Mouse (Mus musculus) intestine, embryonic 15.5 days (tissue): ENCODE data around the gene Dtnbp1. TPM values are rescaled to one million over a fixed set of nuclear protein-coding genes. Genes with fewer than 3 reads are reported as not detected.

Experiments
- ATAC-seq: fragments of 200-750 bp; cut with Nextera tagmentation; 2 replicates; pipeline ENCODE4 v1.8.0; 2017; ENCODE audit warnings: moderate TSS enrichment, moderate library complexity
- H3K27ac ChIP-seq: fragments of 300-500 bp; sonication (generic); 2 replicates; pipeline ENCODE4 v1.5.1; 2015; ENCODE audit warnings: mild to moderate bottlenecking, inconsistent platforms
- H3K27me3 ChIP-seq: fragments of 300-500 bp; sonication (generic); replicated peaks from 2 replicates; pipeline ENCODE4 v1.6.1; 2015; ENCODE audit warnings: inconsistent platforms
- H3K36me3 ChIP-seq: fragments of 300-500 bp; sonication (generic); 2 replicates; pipeline ENCODE4 v1.6.1; 2015; ENCODE audit warnings: inconsistent platforms
- H3K4me1 ChIP-seq: fragments of 300-500 bp; sonication (generic); replicated peaks from 2 replicates; pipeline ENCODE4 v1.6.1; 2015; ENCODE audit warnings: inconsistent platforms
- H3K4me2 ChIP-seq: fragments of 300-500 bp; sonication (generic); replicated peaks from 2 replicates; pipeline ENCODE4 v1.6.1; 2015; ENCODE audit warnings: mild to moderate bottlenecking, inconsistent platforms
- H3K4me3 ChIP-seq: fragments of 300-500 bp; sonication (generic); replicated peaks from 2 replicates; pipeline ENCODE4 v1.5.1; 2015; ENCODE audit warnings: inconsistent platforms
- H3K9ac ChIP-seq: fragments of 300-500 bp; sonication (generic); 2 replicates; pipeline ENCODE4 v1.6.1; 2015; ENCODE audit warnings: inconsistent platforms
- H3K9me3 ChIP-seq: fragments of 300-500 bp; sonication (generic); 2 replicates; pipeline ENCODE4 v1.6.1; 2016; ENCODE audit warnings: inconsistent platforms
- WGBS: fragments of 180-500 bp; shearing (Covaris S2); methylation state at CpG from one replicate; pipeline ENCODE4 v1.1.7; 2015; 5-methylcytosine and 5-hydroxymethylcytosine counted together
- polyA plus RNA-seq: library from polyadenylated mRNA; unstranded; fragments of >200 nt; fragmentation: Nextera tagmentation; extraction: Ambion mirVana; gene quantifications from 2 replicates; pipeline ENCODE4 v1.2.1, GENCODE M21; 2015

Gene Dtnbp1
- polyA plus RNA-seq, 1 experiment from 2014 or later: 62.0 TPM

DNA sequence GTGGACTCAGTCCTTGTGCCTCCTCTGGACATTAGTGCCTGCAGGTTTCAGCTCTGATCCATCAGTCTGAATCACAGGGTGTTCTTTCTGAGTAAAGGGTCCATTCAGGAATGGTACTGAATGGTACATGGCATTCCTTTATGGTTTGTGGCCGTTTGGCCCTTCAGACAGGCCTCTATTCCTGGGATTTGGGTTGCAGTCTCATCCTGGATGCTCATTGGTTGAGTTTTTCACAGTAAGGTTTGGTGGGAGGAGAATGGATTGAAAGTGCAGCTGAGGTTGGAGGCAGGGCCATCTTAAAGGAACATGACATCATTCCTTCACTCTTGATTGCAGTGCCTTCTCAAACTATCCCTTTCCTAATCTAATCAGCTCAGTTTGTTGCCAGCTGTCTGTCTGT is 93.2 kb downstream of the Dtnbp1 start:
- no peaks in the 10 kb centered on the region for H3K9me3 ChIP-seq
- ATAC-seq: no peak
- 28% methylated on average over 1 of the region's 1 CpGs for WGBS
- H3K4me3 ChIP-seq: no peak overlapping the region
- H3K27ac ChIP-seq: no peak overlapping the region; the same call in 1 of the 2 replicates
- peaks cover 13% of the 10 kb centered on the region; the same call in 1 of the 2 replicates for H3K36me3 ChIP-seq
- no peak overlapping the region for H3K9ac ChIP-seq
- no peak overlapping the region for H3K4me2 ChIP-seq
- H3K27me3 ChIP-seq: no peaks in the 10 kb centered on the region
- peaks cover 16% of the 10 kb centered on the region for H3K4me1 ChIP-seq

DNA sequence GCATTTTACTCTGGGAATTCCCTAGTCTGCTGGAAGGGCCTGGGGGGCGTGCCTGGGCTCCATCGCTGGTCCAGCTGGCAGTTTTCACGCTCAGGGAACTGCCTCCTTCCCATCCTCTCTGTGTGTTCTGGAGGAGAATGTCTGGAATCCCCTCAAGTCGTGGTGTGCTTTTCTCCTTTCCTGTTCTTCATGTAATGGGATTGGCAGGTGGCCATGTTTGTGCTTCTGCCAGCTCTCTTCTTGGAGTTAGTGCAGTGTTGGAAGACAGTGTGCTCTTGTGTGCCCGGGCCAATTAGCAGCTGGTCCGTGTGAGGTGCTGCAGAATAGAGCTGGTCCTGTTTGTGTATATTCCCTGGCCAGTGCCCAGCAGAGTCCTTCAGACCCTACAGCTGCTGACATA is 94.2 kb downstream of the Dtnbp1 start:
- peaks cover 14% of the 10 kb centered on the region for H3K4me1 ChIP-seq
- 0 out of 2 replicates have a peak overlapping the region, but pooled peaks have one; percentile 4 for H3K4me2 ChIP-seq
- peak; percentile 92 for ATAC-seq
- H3K9me3 ChIP-seq: no peaks in the 10 kb centered on the region
- peaks cover 6% of the 10 kb centered on the region; the same call in 1 of the 2 replicates for H3K36me3 ChIP-seq
- H3K9ac ChIP-seq: no peak overlapping the region
- 36% methylated on average over 6 of the region's 6 CpGs for WGBS
- no peak overlapping the region for H3K4me3 ChIP-seq
- no peaks in the 10 kb centered on the region for H3K27me3 ChIP-seq
- peak overlapping the region; percentile 77 for H3K27ac ChIP-seq

DNA sequence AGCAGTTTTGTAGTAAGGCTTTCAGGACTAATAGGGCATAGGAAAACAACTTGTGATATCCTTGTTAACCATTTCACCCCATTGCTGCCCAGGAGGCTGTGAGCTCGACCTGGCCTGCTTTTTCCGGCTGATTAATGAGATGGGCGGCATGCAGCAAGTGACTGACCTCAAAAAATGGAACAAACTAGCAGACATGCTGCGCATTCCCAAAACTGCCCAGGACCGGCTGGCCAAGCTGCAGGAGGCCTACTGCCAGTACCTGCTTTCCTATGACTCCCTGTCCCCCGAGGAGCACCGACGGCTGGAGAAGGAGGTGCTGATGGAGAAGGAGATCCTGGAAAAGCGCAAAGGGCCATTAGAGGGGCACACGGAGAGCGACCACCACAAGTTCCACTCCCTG is 95.8 kb downstream of the Dtnbp1 start:
- ATAC-seq: no peak
- Histone ChIP-seq H3K4me1 (peaks cover 14% of the 10 kb centered on the region), H3K9ac (no peak overlapping the region), H3K4me3 (no peak overlapping the region), H3K9me3 (no peaks in the 10 kb centered on the region), H3K27me3 (no peaks in the 10 kb centered on the region), H3K27ac (no peak overlapping the region), H3K36me3 (peaks cover 6% of the 10 kb centered on the region; the same call in 1 of the 2 replicates), H3K4me2 (no peak overlapping the region)
- 90% methylated on average over 11 of the region's 11 CpGs for WGBS

DNA sequence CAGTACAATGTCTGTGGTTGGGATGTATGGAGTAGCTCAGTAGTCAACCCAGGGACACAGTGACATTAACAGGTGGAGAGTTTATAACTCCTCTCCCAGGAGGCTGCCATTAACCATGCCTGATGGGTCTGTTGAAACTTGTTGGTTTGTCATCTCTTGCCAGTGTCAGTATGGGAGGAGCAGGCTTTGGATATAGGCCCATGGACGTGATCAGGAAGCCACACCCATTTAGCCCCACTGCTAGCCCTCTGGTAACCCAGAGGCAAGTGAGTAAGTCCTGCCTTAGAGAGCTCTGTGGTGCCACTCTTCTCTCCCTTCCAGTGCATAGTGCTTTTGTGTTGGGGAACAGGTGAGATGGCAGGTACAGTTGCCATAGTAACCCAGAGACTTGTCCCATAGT is 97.7 kb downstream of the Dtnbp1 start:
- H3K27ac ChIP-seq: no peak overlapping the region
- H3K4me3 ChIP-seq: no peak overlapping the region
- H3K36me3 ChIP-seq: peaks cover 3% of the 10 kb centered on the region; the same call in 1 of the 2 replicates
- no peak overlapping the region for H3K9ac ChIP-seq
- no peak for ATAC-seq
- H3K9me3 ChIP-seq: no peaks in the 10 kb centered on the region
- 57% methylated on average over 1 of the region's 1 CpGs for WGBS
- H3K27me3 ChIP-seq: no peaks in the 10 kb centered on the region
- peaks cover 14% of the 10 kb centered on the region for H3K4me1 ChIP-seq
- no peak overlapping the region for H3K4me2 ChIP-seq

DNA sequence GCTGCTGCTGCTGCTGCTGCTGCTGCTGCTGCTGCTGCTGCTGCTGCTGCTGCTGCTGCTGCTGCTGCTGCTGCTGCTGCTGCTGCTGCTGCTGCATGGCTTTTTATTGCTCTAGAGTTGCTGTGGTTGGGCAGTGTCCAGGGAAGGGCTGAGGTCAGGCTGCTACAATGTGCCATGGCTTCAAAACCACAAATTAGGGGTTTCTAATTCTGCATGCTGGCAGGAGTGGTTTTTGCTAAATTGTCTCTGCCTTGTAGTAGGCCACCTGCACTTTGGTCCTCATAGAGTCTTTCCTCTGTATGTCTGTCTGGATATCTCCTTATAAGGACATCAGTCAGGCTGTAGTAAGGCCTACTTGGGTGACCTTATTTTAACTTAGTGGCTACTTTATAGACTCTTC is 98.5 kb downstream of the Dtnbp1 start:
- Histone ChIP-seq H3K4me3 (no peak overlapping the region), H3K4me2 (no peak overlapping the region), H3K27ac (no peak overlapping the region), H3K9ac (no peak overlapping the region), H3K9me3 (no peaks in the 10 kb centered on the region), H3K36me3 (peaks cover 3% of the 10 kb centered on the region; the same call in 1 of the 2 replicates), H3K4me1 (peaks cover 8% of the 10 kb centered on the region), H3K27me3 (no peaks in the 10 kb centered on the region)
- ATAC-seq: no peak

DNA sequence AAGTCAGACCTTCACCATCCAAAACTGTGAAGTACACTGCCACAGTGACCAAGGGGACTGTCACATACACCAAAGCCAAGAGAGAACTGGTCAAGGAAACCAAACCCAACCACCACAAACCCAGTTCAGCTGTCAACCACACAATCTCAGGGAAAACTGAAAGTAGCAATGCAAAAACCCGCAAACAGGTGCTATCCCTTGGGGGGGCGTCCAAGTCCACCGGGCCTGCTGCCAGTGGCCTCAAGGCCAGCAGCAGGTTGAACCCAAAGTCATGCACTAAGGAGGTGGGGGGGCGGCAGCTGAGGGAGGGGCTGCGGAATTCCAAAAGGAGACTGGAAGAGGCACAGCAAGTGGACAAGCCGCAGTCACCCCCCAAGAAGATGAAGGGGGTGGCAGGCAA is 99.6 kb downstream of the Dtnbp1 start:
- no peak overlapping the region for H3K4me2 ChIP-seq
- WGBS: 96% methylated on average over 6 of the region's 6 CpGs
- H3K4me3 ChIP-seq: no peak overlapping the region
- H3K4me1 ChIP-seq: 0 out of 2 replicates have a peak, but pooled peaks cover under 1% of the 10 kb centered on the region
- no peaks in the 10 kb centered on the region for H3K9me3 ChIP-seq
- H3K27ac ChIP-seq: no peak overlapping the region
- H3K36me3 ChIP-seq: peaks cover 7% of the 10 kb centered on the region; the same call in 1 of the 2 replicates
- no peaks in the 10 kb centered on the region for H3K27me3 ChIP-seq
- no peak for ATAC-seq
- H3K9ac ChIP-seq: no peak overlapping the region

DNA sequence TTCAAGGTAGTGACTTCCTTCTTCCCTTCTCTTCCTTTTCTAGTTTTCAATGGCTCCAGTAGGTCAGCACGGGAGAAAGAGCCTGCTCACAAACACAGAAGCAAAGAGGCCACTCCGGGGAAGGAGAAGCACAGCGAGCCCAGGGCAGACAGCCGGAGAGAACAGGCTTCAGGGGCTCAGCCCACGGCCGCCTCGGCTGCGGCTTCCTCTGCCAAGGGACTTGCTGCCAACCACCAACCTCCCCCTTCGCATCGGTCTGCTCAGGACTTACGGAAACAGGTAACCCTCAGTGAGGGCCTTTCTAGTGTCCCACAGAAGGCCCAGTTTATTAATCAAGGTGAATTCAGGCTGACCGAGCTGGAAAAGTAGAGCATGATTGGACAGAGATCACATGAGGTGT is 105.7 kb downstream of the Dtnbp1 start:
- Histone ChIP-seq H3K4me1 (no peaks in the 10 kb centered on the region), H3K9me3 (no peaks in the 10 kb centered on the region), H3K27ac (no peak overlapping the region), H3K9ac (no peak overlapping the region), H3K27me3 (no peaks in the 10 kb centered on the region), H3K4me3 (no peak overlapping the region), H3K4me2 (no peak overlapping the region), H3K36me3 (peaks cover 10% of the 10 kb centered on the region; the same call in 1 of the 2 replicates)
- WGBS: 94% methylated on average over 12 of the region's 12 CpGs
- no peak for ATAC-seq

DNA sequence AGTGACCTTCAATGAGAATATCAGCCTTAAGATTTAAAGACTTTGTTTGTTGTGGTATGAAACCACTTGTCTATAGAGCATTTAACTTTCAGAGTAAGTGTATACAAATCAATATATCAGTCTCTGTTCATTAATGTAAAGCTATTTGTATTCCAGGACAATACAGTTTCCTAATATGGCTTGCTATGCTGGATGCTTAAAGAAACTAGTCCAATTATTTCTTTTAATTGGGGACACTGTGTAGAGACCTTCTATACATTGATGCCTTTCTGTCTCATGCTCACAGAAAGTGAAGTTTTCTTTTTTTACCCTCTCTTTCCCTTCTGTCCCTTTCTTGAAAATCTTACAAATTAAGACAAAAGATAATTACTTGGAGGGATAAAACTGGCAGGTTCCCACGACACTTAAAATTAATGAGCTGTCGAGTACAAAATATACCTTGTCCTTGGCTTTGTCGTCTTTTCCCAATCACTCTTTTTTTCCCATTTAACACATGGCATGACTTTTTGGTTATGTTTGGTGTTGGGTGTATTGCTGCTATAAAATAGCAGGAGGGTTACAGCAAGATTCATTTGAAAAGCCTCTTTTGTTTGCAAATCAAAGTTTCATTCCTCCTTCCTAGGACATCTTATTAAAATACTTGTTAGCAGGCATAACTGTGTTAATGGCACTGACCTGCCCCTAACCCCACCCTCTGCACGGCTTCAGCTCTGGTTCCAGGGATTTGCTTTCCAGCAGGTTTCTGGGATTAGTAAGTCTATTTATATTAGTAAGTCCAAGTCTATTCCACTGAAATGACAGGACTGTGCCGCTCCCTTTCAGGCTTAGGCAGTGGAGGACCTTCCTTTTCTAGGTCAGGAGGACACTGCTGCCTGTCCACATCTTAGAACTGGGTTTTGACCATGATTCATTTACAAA is 109.9 kb downstream of the Dtnbp1 start:
- H3K27me3 ChIP-seq: no peaks in the 10 kb centered on the region
- no peaks in the 10 kb centered on the region for H3K9me3 ChIP-seq
- WGBS: 58% methylated on average over 5 of the region's 5 CpGs
- H3K36me3 ChIP-seq: peaks cover 6% of the 10 kb centered on the region; the same call in 1 of the 2 replicates
- H3K27ac ChIP-seq: no peak overlapping the region
- no peak for ATAC-seq
- H3K4me1 ChIP-seq: no peaks in the 10 kb centered on the region
- H3K4me2 ChIP-seq: no peak overlapping the region
- no peak overlapping the region for H3K4me3 ChIP-seq
- no peak overlapping the region for H3K9ac ChIP-seq

DNA sequence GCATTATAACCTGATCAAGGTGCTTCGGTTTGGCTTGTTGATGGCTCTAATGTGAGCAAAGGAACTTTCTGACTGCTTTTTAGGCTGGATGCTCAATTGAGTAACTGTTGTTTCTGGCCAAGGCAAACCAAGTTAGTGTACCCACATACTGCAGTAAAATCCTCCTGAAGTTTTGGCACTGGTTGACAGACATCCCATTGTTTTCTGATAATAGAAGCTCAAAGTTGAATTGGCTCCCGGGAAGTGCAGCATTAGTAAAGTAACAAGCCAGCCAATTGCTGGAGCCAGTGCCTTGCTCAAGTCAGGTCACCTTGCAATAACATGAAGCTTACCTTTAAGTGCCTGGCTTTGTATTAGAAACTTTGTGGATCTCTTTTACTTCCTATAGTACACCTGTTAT is 111.3 kb downstream of the Dtnbp1 start:
- no peak overlapping the region for H3K9ac ChIP-seq
- no peak overlapping the region for H3K4me3 ChIP-seq
- no peaks in the 10 kb centered on the region for H3K4me1 ChIP-seq
- H3K27me3 ChIP-seq: no peaks in the 10 kb centered on the region
- no peaks in the 10 kb centered on the region for H3K36me3 ChIP-seq
- H3K4me2 ChIP-seq: no peak overlapping the region
- H3K27ac ChIP-seq: no peak overlapping the region
- H3K9me3 ChIP-seq: no peaks in the 10 kb centered on the region
- ATAC-seq: no peak
- WGBS: 75% methylated on average over 2 of the region's 2 CpGs

DNA sequence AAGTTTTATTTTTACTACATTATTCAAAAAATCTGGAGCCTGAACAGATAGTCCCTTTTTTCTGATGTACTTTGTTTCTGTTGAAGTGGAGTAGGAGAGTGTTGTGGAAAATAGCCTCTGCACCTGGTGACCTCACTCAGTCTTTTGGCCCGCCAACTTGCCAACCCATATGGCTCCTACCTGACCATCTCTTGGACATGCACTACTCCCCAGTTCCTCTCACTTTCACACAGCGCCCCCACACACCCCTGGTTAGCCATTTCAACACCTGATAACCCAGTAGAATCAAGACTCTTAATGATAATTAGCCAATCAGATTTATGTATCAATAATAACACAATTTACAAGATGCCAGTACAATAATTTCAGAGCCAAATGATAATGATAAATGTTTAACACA is 115.7 kb downstream of the Dtnbp1 start:
- H3K36me3 ChIP-seq: no peaks in the 10 kb centered on the region
- 94% methylated on average over 2 of the region's 2 CpGs for WGBS
- H3K4me2 ChIP-seq: no peak overlapping the region
- H3K4me3 ChIP-seq: no peak overlapping the region
- no peak for ATAC-seq
- H3K27me3 ChIP-seq: no peaks in the 10 kb centered on the region
- H3K9ac ChIP-seq: no peak overlapping the region
- H3K4me1 ChIP-seq: no peaks in the 10 kb centered on the region
- H3K27ac ChIP-seq: no peak overlapping the region
- H3K9me3 ChIP-seq: no peaks in the 10 kb centered on the region

DNA sequence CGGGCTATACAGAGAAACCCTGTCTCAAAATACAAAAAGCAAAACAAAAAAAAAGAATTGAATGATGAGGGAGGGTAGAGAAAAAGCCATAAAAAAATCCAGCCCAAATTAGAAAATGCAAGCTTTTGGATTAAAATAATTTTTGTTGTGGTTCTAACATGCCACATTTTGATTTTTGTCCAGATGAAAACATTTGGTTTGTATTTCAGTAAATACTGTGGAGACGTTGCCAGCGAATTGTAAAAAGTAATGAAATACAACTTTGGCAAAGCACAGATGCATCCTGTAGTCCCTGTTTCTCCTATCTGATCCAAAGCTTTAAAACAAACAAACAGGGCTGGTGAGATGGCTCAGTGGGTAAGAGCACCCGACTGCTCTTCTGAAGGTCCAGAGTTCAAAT is 120.9 kb downstream of the Dtnbp1 start:
- no peak overlapping the region for H3K9ac ChIP-seq
- no peaks in the 10 kb centered on the region for H3K4me1 ChIP-seq
- H3K9me3 ChIP-seq: no peaks in the 10 kb centered on the region
- no peak overlapping the region for H3K4me2 ChIP-seq
- no peaks in the 10 kb centered on the region for H3K27me3 ChIP-seq
- H3K4me3 ChIP-seq: no peak overlapping the region
- 82% methylated on average over 4 of the region's 4 CpGs for WGBS
- no peak for ATAC-seq
- no peaks in the 10 kb centered on the region for H3K36me3 ChIP-seq
- H3K27ac ChIP-seq: no peak overlapping the region

DNA sequence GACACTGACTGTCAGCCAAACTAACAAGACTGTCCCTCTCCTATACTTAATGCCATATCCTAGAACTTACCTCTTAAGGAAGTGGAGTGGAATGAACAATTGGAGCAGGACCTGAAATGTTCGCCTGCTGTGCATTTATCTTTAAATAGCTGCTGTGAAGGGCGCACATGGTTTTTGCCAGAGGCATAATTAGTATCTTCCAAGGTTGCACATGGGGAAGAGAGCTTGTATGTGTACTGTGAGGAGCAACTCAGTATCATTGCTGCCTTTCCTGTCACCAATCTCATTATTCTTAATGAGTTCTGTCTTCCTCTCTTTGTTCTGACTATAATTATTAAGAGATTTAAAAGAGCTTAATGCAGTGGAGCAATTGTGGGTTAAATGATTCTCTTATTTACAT is 125.1 kb downstream of the Dtnbp1 start:
- ATAC-seq: no peak
- Histone ChIP-seq H3K9me3 (no peaks in the 10 kb centered on the region), H3K4me2 (no peak overlapping the region), H3K36me3 (no peaks in the 10 kb centered on the region; the same call in 1 of the 2 replicates), H3K4me3 (no peak overlapping the region), H3K4me1 (no peaks in the 10 kb centered on the region), H3K9ac (no peak overlapping the region), H3K27me3 (no peaks in the 10 kb centered on the region), H3K27ac (no peak overlapping the region)
- WGBS: 92% methylated on average over 2 of the region's 2 CpGs
